Mouse (Mus musculus) left cerebral cortex, postnatal 14 days (tissue): Measurements from ENCODE around the gene Tnnt3. TPM values are rescaled to one million over a fixed set of nuclear protein-coding genes. Genes with fewer than 3 reads are reported as not detected.
A peak's percentile ranks its signal among the peaks of the same experiment; 100 is the strongest.

Source experiments
- DNase-seq, 2 experiments: peaks; one replicate each; pipeline ENCODE4 v3.0.0; 2021 to 2022; ENCODE audit warnings: low spot score in 2 of 2, mixed read lengths in 1 of 2
- intact Hi-C: fragments of 180-260 bp; cut with DNase I; formaldehyde crosslinking; loops from one replicate; pipeline ENCODE4 v1.15.1; 2025
- total RNA-seq, 2 experiments: library from RNA; stranded (reverse); gene quantifications; 2 replicates each; pipeline ENCODE4 v1.2.3; 2021

Gene Tnnt3
- total RNA-seq, 2 experiments from 2014 or later, result not detected

DNA sequence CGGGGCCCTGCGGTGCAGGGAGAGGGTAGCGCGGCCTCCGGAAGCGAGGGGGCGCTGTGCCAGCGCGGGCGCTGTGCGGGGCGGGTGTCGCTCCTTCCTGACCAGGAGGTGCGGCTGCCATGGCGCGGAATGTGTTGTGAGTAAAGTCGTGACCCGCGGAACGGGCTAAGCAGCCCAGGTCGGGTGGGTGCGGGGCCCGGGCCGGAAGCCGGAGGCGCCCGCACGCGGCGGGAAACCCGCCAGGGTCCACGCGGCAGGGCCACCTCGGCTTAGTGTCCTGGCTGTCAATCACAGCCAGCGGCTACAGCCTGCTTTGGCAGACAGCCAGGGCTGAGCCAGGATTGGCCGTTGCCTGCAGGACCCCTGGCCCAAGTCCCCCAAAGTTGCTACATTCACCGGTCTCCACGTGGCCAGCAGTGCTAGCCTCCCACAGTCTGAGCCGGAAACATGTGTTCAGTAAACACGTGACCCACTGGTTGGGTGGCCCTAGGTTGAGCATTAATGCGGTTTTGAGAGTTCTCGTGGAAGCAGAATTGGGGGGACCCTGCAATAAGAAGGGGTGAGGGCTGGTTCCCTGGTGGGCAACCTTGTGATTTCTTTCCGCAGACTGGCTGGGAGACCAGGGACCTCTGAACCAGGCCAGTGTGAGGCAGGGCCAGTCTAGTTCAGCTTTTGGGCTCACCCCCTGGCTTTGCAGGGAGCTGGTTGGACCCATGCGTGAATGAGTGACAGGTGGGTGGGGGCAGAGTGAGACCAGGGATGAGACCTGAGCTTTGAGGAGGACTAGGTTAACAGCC lies 34.6 kb downstream of the Tnnt3 start:
- peak; percentile 84 to 89 for DNase-seq
- intact Hi-C loops, result no loop called here

GRCm38 (mm10) chr7:142535116-142535515 lies 36.5 kb downstream of the Tnnt3 start:
- intact Hi-C loops, result no loop called here
- DNase-seq, result no peak

DNA sequence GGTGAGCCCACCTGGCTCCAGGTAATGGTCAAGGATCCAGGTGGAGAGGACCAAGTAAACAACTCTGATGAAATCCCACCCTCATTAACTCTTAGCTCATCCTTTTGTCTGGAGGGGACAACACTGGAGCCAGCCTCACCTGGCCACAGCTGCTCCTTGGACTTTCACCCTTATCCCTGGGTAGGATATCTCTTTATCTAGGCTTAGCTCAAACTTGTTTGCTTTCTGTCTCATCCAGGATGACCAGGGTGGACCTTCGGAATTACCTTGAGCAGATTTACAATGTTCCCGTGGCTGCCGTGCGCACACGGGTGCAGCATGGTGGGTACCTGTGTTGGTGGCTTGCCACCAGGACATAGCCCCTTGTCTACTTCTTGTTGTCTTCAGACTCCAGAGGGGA lies 37.2 kb downstream of the Tnnt3 start:
- intact Hi-C loops, result no loop called here
- no peak for DNase-seq

DNA sequence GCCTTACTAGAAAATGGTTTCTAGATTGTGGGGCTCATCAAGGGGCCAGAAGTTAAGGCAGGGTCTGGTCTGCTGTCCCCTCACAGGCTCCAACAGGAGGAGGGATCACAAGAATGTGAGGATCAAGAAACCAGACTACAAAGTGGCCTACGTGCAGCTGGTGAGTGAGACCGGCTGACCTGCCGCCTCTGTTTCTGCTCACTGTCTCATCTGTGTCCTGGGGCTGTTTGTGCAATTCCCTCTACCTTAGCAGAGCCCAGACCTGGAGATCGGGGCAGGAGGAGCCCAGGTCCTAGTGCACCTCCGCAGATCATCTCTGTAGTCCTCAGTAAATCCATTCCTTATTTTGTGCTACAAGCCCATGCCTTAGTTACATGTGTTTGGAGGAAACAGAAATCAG lies 38.5 kb downstream of the Tnnt3 start:
- DNase-seq, result no peak
- intact Hi-C loops, result no loop called here

GRCm38 (mm10) chr7:142537879-142538278 lies 39.2 kb downstream of the Tnnt3 start:
- intact Hi-C loops, result loop anchor here (2.0 kb wide), 2 partner anchors 43 to 137 kb away; no protein-coding TSS in a partner anchor

GRCm38 (mm10) chr7:142538291-142538690 lies 39.7 kb downstream of the Tnnt3 start:
- no peak for DNase-seq
- intact Hi-C loops, result loop anchor here (2.0 kb wide), 2 partner anchors 43 to 137 kb away; no protein-coding TSS in a partner anchor

More at GRCm38 (mm10) chr7:142537879-142538278, 39.2 kb downstream of the Tnnt3 start:
- peak; percentile 44 to 70 for DNase-seq

- no peak for DNase-seq
- intact Hi-C loops, result loop anchor here (2.0 kb wide), 2 partner anchors 42 to 136 kb away; no protein-coding TSS in a partner anchor
Measured at GRCm38 (mm10) chr7:142538766-142539165, 40.1 kb downstream of the Tnnt3 start.

DNA sequence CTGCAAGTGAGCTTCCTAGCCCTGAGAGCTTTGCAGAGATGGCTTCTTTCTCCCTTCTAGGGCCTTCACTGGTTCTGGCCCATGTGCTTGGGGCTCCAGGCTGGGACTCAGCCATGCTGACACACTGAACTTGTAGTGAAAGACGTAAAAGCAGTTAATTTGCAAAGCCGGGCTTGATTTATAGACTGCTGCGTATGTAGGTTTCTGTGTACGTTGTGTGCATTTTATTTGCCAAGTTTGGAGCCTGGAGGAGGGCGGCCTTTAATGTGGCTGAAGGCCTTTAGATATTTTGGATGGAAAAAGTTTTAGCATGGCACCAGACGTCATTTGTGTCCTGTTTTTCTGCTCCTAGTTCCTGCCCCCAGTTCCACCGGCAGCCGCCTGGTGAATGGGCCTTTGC lies 41.2 kb downstream of the Tnnt3 start:
- no peak for DNase-seq
- intact Hi-C loops, result loop anchor here (2.0 kb wide), 2 partner anchors 41 to 135 kb away; no protein-coding TSS in a partner anchor

DNA sequence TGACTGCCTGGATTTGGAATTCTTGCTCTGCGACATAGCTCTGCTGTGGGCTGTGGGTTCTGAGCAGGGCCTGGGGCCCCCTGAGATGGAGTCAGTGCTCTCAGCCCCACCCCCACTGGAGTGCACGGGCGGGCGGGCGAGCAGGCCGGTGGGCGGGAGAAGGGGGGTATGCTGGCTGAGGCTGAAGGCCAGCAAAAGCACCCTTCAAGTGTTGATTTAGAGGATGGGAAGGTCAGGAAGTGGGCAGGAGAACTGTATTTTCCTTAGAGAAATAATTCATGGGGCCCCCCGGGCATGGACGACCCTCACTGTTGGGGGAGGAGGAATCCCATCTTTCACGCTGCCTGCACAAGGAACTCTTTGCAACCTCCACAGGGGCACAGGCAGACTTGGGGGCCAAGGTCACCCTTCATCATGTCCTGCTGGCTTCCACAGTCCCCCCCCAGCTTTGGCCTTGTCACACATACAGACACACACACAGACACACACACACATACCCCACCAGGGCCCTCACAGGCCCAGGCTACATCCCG lies 44.2 kb downstream of the Tnnt3 start:
- no peak for DNase-seq
- intact Hi-C loops, result no loop called here

- intact Hi-C loops, result no loop called here
- DNase-seq, result no peak
Measured at GRCm38 (mm10) chr7:142545967-142546366, 47.3 kb downstream of the Tnnt3 start.

DNA sequence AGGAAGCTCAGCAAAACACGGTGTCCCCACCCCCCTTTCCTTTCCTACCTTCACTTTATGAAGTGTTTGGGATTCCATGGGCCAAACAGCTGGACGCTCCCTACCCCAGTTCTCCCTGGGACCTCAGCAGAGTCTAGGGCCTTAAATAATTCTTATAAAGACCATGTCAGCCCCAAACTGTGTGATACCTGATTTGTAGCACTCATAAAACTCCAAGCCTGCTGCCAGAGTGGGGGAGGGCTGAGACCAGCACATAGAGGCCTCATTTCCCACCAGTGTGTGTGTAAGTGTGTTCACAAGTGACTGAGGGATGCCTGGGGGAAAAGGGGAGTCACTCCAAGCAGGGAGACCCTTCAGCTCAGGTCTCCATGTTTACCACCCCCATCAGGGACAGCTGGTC lies 49.2 kb downstream of the Tnnt3 start:
- no peak for DNase-seq
- intact Hi-C loops, result no loop called here

- intact Hi-C loops, result no loop called here
- DNase-seq, result no peak
Measured at GRCm38 (mm10) chr7:142548706-142549105, 50.1 kb downstream of the Tnnt3 start.

DNA sequence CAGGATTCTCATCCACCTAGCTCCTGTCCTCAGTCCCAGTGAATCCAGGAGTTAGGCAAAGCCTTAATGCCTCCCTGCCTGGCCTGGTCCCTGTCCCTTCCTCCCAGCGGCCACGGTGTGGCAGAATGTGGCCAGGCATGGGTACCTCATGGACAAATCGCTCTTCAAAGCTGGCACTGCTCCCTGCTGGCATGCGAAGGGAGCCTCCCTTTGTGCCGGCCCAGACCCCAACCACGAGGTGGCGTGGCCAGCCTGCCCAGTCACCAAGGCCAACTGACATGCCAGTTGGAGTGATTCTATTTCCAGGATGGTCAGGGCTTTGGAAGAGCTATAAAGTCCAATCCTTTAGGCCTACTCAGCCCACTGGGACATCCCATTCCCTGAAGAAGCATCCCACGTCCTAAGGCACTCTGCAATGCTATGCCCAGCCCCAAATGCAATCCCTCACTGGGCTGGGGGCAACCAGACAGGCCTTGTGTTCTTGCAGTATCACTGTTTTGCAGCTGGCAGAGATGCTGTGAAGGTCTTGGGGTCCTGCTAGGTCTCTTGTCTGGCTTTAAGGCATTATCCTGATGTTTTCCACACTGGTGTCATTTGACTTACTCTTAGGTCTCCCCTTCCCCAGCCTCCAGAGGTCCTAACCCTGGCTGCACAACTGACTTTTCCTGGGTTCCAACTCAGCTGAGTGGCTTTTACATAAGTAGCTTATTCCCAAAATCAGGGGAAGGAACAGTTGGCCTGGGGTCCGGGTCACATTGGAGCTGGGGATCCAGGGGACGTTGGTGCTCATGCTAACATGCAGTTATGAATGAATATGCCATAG lies 51.5 kb downstream of the Tnnt3 start:
- DNase-seq, result no peak
- intact Hi-C loops, result no loop called here

- DNase-seq, result no peak
- intact Hi-C loops, result no loop called here
Measured at GRCm38 (mm10) chr7:142550935-142551373, 52.3 kb downstream of the Tnnt3 start.

DNA sequence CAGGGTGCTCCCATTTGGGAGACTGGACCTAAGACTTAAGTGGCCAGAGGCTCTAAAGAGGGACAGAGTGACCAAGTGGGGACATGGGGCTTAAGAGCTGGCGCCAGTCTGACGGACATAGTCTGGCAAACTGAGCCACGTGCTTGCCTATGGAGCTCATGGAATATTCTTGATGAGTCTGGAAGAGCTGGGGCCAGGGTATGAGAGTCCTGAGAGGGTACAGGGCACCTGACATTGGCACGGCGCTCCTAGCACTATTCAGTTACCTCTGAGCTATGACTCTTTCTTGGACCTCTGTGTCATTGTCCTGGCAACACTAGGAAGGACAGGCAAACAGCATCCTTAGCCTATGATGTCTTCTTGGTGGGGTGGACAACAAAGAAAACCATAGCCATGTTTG lies 53.1 kb downstream of the Tnnt3 start:
- intact Hi-C loops, result no loop called here
- DNase-seq, result no peak

GRCm38 (mm10) chr7:142552591-142553416 lies 54.2 kb downstream of the Tnnt3 start:
- intact Hi-C loops, result no loop called here

GRCm38 (mm10) chr7:142553417-142554335 lies 55.0 kb downstream of the Tnnt3 start:
- intact Hi-C loops, result no loop called here
- DNase-seq, result no peak

More at GRCm38 (mm10) chr7:142552591-142553416, 54.2 kb downstream of the Tnnt3 start:
- no peak for DNase-seq

GRCm38 (mm10) chr7:142554625-142555024 lies 56.0 kb downstream of the Tnnt3 start:
- intact Hi-C loops, result no loop called here

More at GRCm38 (mm10) chr7:142554625-142555024, 56.0 kb downstream of the Tnnt3 start:
- DNase-seq, result peak in 1 of 2 experiments; percentile 25
